Mouse (Mus musculus) brown adipose tissue, adult 24 weeks (tissue): ENCODE results near the gene Qpctl. TPM values are rescaled to one million over a fixed set of nuclear protein-coding genes. Genes with fewer than 3 reads are reported as not detected.

Experiments
- H3K27ac ChIP-seq: fragments of 200-500 bp; replicated peaks from 2 replicates; pipeline ENCODE4 v1.5.1; 2012; ENCODE audit warnings: low read depth, mild to moderate bottlenecking, low read length
- H3K4me1 ChIP-seq: fragments of 200-500 bp; 2 replicates; pipeline ENCODE4 v1.6.1; 2012; ENCODE audit warnings: low read length, mixed read lengths; ENCODE audit not compliant: control insufficient read depth, insufficient read depth, insufficient read length
- H3K4me3 ChIP-seq: fragments of 200-500 bp; 2 replicates; pipeline ENCODE4 v1.5.1; 2012; ENCODE audit warnings: low read depth, mild to moderate bottlenecking, low read length, moderate library complexity; ENCODE audit not compliant: insufficient read depth
- polyA plus RNA-seq: library from polyadenylated mRNA; stranded (reverse); fragments of >200 nt; gene quantifications from 2 replicates; pipeline ENCODE4 v1.2.4, GENCODE M21; 2012; ENCODE audit not compliant: missing spikeins, insufficient read depth, insufficient read length

Gene Qpctl
- polyA plus RNA-seq, 1 experiment = 7.5 TPM

GRCm38 (mm10) chr7:19094471-19094825 lies 54.6 kb downstream of the Qpctl start, which contains the start of gene Six5:
TSS of gene Six5 (plus strand) at chr7:19094594.
- Histone ChIP-seq H3K27ac (peak within 1 kb of the TSS; percentile 91), H3K4me1 (peaks cover 5% of the 10 kb centered on the region; the same call in 1 of the 2 replicates), H3K4me3 (peak within 1 kb of the TSS; percentile 83)

- Histone ChIP-seq H3K4me3 (peak overlapping the region; percentile 83), H3K27ac (peak overlapping the region; percentile 91), H3K4me1 (peaks cover 5% of the 10 kb centered on the region; the same call in 1 of the 2 replicates)
These were observed 55.3 kb downstream of the Qpctl start for GRCm38 (mm10) chr7:19093537-19094385.

- Histone ChIP-seq H3K4me3 (peak overlapping the region; percentile 50), H3K27ac (no peak overlapping the region), H3K4me1 (peaks cover 5% of the 10 kb centered on the region; the same call in 1 of the 2 replicates)
These were observed 55.9 kb downstream of the Qpctl start for GRCm38 (mm10) chr7:19093174-19093521.

GRCm38 (mm10) chr7:19092381-19093173 lies 56.5 kb downstream of the Qpctl start:
- no peak overlapping the region; the same call in none of the 2 replicates for H3K4me3 ChIP-seq
- H3K4me1 ChIP-seq = peaks cover 5% of the 10 kb centered on the region; the same call in 1 of the 2 replicates
- H3K27ac ChIP-seq = no peak overlapping the region

GRCm38 (mm10) chr7:19091913-19092312 lies 57.2 kb downstream of the Qpctl start:
- Histone ChIP-seq H3K4me3 (no peak overlapping the region), H3K27ac (no peak overlapping the region), H3K4me1 (peaks cover 5% of the 10 kb centered on the region; the same call in 1 of the 2 replicates)

Other genes with a start within 250 kb of the Qpctl start
- 4.4 and 6.3 TPM in 2 replicates for gene Ccdc61, start 238.9 kb downstream of the Qpctl start, polyA plus RNA-seq
- 1.1 and 1.6 TPM in 2 replicates for gene Nova2, start 223.4 kb downstream of the Qpctl start, polyA plus RNA-seq
- not detected in 2 replicates for gene Nanos2, start 161.9 kb downstream of the Qpctl start, polyA plus RNA-seq
- 2.7 and 6.0 TPM in 2 replicates for gene Mypop, start 158.0 kb downstream of the Qpctl start, polyA plus RNA-seq
- gene Irf2bp1, start 145.2 kb downstream of the Qpctl start, polyA plus RNA-seq = 7.9 and 11.4 TPM in 2 replicates
- gene Foxa3, start 125.8 kb downstream of the Qpctl start, polyA plus RNA-seq = not detected in 2 replicates
- gene Sympk, start 124.9 kb downstream of the Qpctl start, polyA plus RNA-seq = 28.1 and 42.9 TPM in 2 replicates
- not detected in 2 replicates for gene Rsph6a, start 94.6 kb downstream of the Qpctl start, polyA plus RNA-seq
- 9.6 and 12.0 TPM in 2 replicates for gene Dmwd, start 73.1 kb downstream of the Qpctl start, polyA plus RNA-seq
- gene Dmpk, start 65.4 kb downstream of the Qpctl start, polyA plus RNA-seq = 50.7 and 72.5 TPM in 2 replicates
- 6.2 and 7.1 TPM in 2 replicates for gene Six5, start 54.7 kb downstream of the Qpctl start, polyA plus RNA-seq
- not detected in 2 replicates for gene Gm4969, start 30.9 kb downstream of the Qpctl start, polyA plus RNA-seq
- 1.7 and 3.3 TPM in 2 replicates for gene Fbxo46, start 29.4 kb downstream of the Qpctl start, polyA plus RNA-seq
- gene Snrpd2, start 431 bp upstream of the Qpctl start, polyA plus RNA-seq = 30.3 and 42.2 TPM in 2 replicates
- 0.44 TPM in 1 of 2 replicates, not detected in the other for gene Gipr, start 16.8 kb upstream of the Qpctl start, polyA plus RNA-seq
- 7.7 and 9.2 TPM in 2 replicates for gene Eml2, start 27.1 kb upstream of the Qpctl start, polyA plus RNA-seq
- 3.8 and 4.7 TPM in 2 replicates for gene Gpr4, start 63.2 kb upstream of the Qpctl start, polyA plus RNA-seq
- 28.9 and 29.2 TPM in 2 replicates for gene Opa3, start 79.0 kb upstream of the Qpctl start, polyA plus RNA-seq
- 13.4 and 19.2 TPM in 2 replicates for gene Vasp, start 122.5 kb upstream of the Qpctl start, polyA plus RNA-seq
- not detected in 2 replicates for gene Ppm1n, start 130.8 kb upstream of the Qpctl start, polyA plus RNA-seq
- gene Rtn2, start 133.3 kb upstream of the Qpctl start, polyA plus RNA-seq = 14.9 and 16.6 TPM in 2 replicates
- gene Fosb, start 160.8 kb upstream of the Qpctl start, polyA plus RNA-seq = 2.7 and 48.0 TPM in 2 replicates
- 32.6 and 38.4 TPM in 2 replicates for gene Ercc1, start 195.5 kb upstream of the Qpctl start, polyA plus RNA-seq
- gene Cd3eap, start 210.2 kb upstream of the Qpctl start, polyA plus RNA-seq = 3.3 and 5.5 TPM in 2 replicates
- 1.7 and 4.1 TPM in 2 replicates for gene Ppp1r13l, start 210.5 kb upstream of the Qpctl start, polyA plus RNA-seq
- 4.4 and 6.4 TPM in 2 replicates for gene Ercc2, start 232.7 kb upstream of the Qpctl start, polyA plus RNA-seq